Mouse (Mus musculus) bone marrow macrophage, adult 2 months (primary cell): ENCODE measurements around the gene Ksr1. TPM values are rescaled to one million over a fixed set of nuclear protein-coding genes. Genes with fewer than 3 reads are reported as not detected.

Source experiments
- H3K27ac ChIP-seq: 2 replicates; pipeline ENCODE4 v1.5.1; 2012; ENCODE audit warnings: low read depth, low read length; ENCODE audit not compliant: insufficient read depth
- H3K4me1 ChIP-seq: 2 replicates; pipeline ENCODE4 v1.6.1; 2012; ENCODE audit warnings: low read length; ENCODE audit not compliant: control insufficient read depth, insufficient read depth
- H3K4me3 ChIP-seq: 2 replicates; pipeline ENCODE4 v1.5.1; 2012; ENCODE audit warnings: mild to moderate bottlenecking, low read length, moderate library complexity; ENCODE audit not compliant: insufficient read depth
- CTCF ChIP-seq: IDR thresholded peaks from 2 replicates; pipeline ENCODE4 v1.5.1; 2012; ENCODE audit warnings: low read depth, mild to moderate bottlenecking, low read length, moderate library complexity
- POLR2A ChIP-seq: IDR thresholded peaks from 2 replicates; pipeline ENCODE4 v1.6.1; 2012; ENCODE audit warnings: mild to moderate bottlenecking, low read depth, low read length, borderline replicate concordance
- polyA plus RNA-seq: library from polyadenylated mRNA; stranded (reverse); fragments of >200 nt; gene quantifications from 2 replicates; pipeline ENCODE4 v1.2.4, GENCODE M21; 2012; ENCODE audit not compliant: missing spikeins, insufficient read depth, insufficient read length

Ksr1 gene
- polyA plus RNA-seq, 1 experiment = 6.0 TPM

DNA sequence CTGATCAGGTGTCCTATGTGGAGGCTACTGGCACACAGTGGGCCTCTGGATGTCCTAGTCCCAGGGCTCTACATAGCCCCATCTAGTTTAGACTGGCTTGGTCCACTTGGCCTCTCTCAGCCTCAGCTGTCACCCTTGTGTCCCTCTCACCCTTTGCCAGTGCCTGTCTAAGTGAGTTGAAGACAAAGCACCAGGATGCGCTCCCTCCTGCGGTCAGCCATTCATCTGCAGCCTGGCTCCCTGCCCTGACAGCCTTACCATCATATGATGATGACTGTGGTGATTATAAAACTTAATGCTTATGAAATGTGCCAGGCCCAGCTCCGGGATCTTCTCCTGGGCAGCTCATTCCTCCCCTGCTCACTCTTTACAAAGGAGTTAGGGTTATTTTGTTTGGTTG is 30.5 kb upstream of the Ksr1 start:
- H3K27ac ChIP-seq = no peak overlapping the region
- no peaks in the 10 kb centered on the region for H3K4me1 ChIP-seq
- TF ChIP-seq CTCF (no peak), POLR2A (no peak)
- no peak overlapping the region for H3K4me3 ChIP-seq

DNA sequence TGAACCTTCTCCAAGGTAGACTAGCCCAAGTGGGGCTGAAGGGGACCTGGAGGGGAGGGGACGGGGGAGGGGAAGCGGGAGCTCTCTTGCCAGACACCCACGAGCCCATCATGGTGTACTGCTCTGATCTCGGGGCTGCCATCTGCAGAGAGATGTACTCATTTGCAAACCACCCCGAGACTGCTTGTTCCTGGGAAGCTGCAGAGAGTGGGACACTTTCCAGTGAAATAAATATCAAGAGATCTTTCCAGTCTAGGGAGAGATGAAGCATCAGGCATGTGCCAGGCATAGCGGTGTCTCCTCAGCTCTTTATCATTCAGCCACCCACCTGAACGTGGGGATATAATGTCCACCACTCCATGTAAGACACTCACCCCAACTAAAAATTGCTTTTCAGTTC is 25.8 kb upstream of the Ksr1 start:
- H3K27ac ChIP-seq = no peak overlapping the region
- no peaks in the 10 kb centered on the region for H3K4me1 ChIP-seq
- TF ChIP-seq CTCF (no peak), POLR2A (no peak)
- no peak overlapping the region for H3K4me3 ChIP-seq

DNA sequence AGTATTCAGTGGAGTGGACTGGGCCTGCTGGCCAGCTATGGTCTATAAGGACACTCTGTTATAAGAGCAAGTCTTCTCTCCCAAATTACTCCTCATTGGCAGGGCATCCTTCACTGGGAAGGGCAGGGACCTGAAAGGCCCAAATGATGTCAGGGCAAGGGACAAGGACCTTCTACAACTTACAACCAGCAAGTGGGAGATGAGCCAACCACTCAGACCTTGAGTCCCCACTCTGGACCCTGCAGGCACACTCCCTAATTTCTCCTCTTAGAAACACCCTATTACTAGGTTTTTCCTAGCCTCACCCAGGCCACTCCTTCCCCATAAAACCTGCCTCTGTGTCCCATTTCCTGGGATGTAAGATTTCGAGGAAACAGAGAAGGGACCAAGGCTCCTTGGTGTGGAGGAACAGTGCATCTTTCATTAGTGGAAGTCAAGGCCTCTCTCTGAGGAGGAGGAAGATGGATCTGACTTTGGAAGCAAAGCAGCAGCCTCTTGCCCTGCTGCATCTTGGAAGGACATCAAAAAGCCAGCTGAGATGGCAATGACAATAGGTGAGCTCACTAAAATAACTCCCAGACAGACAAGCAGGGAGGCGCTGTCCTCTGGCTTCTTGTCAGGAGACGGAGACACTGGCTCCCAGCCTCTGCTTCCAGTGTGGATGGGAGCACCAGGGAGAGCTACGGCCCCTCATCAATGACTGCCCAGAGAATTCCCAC is 20.5 kb upstream of the Ksr1 start:
- Histone ChIP-seq H3K4me1 (peaks cover under 1% of the 10 kb centered on the region), H3K27ac (no peak overlapping the region), H3K4me3 (no peak overlapping the region)
- TF ChIP-seq CTCF (no peak), POLR2A (no peak)

DNA sequence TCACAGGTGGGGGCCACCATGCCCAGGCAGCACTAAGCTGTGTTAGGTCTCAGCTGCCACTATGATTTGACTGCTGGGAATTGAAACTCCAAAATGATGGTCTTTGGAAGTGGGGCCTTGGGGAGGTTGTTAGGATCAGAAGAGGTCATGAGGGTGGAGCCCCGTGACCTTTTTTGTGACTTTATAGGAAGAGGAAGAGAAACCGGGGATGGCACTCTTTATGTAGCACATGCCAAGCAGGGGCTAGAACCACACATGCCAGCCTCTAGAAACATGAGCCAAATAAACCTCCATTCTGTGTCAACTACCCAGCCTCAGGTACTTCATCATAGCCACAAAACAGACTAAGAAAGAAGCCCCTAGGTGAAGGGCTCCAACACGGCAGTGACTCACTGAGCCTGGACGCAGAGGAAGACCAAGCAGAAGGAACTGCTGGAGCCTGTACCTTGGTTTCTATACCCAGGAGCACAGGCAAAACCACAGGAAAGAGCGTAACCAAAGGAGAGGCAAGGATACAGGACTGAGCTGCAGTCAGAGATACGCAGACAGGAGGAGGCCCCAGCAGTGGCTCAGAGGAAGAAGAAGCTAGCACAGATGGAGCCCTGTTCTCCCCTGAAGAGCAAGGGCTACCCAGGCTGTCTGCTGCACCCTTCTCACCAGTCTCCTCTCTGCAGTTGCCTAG is 15.0 kb upstream of the Ksr1 start:
- Histone ChIP-seq H3K4me3 (no peak overlapping the region), H3K4me1 (peaks cover 9% of the 10 kb centered on the region), H3K27ac (no peak overlapping the region)
- TF ChIP-seq POLR2A (no peak), CTCF (no peak)

DNA sequence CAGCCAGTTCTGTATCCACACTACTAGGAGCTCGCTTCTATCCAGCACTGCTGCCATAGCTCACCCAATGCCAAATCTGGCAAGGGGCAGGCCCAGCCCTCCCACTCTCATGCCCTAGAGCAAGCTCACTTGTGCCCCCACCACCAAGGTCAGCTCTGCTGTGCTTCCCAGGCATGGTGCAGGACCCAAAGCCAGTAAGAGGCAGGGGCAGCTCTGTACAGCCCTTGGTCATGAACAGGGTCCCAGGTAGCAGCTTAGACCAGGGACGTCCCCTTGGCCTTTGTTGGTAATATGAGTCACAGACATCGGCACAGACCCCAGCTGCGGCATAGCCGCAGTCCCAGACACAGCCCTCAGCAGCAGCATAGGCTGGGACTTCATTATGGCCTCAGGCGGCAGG is 13.9 kb upstream of the Ksr1 start:
- Histone ChIP-seq H3K4me3 (no peak overlapping the region), H3K4me1 (peaks cover 9% of the 10 kb centered on the region), H3K27ac (no peak overlapping the region)
- no peak for TF ChIP-seq CTCF
- no peak for TF ChIP-seq POLR2A

DNA sequence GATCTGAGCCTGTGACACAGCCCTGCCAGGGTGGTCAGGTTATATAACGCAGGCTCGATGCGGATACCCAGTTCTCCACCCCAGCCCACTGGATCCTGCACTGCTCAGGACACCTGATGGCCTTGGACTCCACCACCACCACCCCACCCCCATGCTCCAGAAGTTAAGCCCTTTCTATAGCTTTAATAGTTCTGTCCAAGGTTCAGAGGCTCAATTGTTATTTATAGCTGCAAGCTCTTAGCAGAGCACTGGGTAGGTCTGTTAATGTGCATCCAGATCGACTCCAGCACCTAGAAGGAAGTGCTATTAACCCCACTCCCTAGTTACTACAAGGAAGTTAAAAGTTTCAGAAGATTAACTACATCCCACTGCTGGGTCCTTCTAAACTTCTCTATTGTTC is 11.5 kb upstream of the Ksr1 start:
- Histone ChIP-seq H3K27ac (no peak overlapping the region), H3K4me3 (no peak overlapping the region), H3K4me1 (peaks cover 9% of the 10 kb centered on the region)
- no peak for TF ChIP-seq POLR2A
- TF ChIP-seq CTCF = no peak

DNA sequence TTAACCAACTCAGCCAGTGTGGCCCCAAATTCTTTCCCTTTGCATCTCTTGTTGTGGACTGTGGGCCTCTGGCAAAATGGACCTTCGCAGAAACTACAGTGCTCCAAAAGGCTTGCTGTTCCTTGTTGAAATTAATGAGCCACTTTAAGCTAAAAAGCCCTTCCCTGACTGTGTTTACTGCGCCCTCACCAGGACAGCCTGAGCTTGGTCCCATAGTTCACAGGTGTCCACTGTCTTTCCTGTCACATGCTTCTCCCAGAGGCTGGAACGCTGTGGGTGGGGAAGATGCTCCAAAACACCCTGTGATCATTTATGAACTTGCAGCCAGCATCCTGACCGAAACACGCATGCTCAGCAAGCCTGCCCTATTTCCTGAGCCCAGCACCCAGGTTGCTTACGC is 9.1 kb upstream of the Ksr1 start:
- TF ChIP-seq POLR2A = no peak
- H3K4me3 ChIP-seq = no peak overlapping the region
- no peak overlapping the region for H3K27ac ChIP-seq
- H3K4me1 ChIP-seq = no peaks in the 10 kb centered on the region

DNA sequence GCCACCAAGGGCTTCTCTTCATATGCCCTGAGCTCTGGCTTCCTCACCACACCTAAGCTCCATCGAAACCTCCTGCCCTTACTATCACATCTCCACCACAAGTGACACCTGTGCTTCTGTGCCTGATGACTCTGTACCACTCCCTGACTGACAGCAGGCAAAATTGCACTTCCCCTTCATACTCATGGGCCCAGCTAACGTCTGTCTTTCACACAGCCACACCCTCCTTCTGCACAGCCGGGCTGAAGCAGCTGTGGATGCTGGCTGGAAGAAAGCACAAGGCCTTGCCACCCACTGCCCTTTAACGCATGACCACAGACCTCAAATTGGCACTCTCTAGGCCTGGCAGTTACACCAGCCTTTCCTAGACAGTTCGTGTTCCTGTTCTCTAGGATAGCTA is 6.5 kb upstream of the Ksr1 start:
- H3K4me1 ChIP-seq = no peaks in the 10 kb centered on the region
- H3K4me3 ChIP-seq = no peak overlapping the region
- no peak for TF ChIP-seq POLR2A
- no peak for TF ChIP-seq CTCF
- no peak overlapping the region for H3K27ac ChIP-seq

DNA sequence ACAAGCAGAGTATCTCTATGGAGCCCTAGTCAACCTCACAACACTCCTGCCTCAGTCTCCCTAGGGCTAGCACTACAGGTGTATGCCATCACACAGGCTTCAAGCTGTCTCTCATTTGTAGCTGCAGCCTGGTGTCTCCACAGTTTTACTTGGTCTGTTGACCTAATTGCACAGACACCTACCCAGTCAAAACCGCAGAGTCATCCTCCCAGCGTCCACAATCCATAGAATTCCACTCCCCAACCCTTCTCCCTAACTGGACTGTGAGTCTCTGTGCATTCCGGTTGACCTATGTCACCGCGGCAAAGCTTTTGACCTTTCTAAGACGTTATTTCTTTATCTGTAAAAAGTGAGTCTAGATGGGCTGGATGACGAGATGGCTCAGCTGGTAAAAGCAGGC is 5.7 kb upstream of the Ksr1 start:
- no peak overlapping the region for H3K4me3 ChIP-seq
- no peak overlapping the region for H3K27ac ChIP-seq
- no peaks in the 10 kb centered on the region for H3K4me1 ChIP-seq
- TF ChIP-seq CTCF (no peak), POLR2A (no peak)

DNA sequence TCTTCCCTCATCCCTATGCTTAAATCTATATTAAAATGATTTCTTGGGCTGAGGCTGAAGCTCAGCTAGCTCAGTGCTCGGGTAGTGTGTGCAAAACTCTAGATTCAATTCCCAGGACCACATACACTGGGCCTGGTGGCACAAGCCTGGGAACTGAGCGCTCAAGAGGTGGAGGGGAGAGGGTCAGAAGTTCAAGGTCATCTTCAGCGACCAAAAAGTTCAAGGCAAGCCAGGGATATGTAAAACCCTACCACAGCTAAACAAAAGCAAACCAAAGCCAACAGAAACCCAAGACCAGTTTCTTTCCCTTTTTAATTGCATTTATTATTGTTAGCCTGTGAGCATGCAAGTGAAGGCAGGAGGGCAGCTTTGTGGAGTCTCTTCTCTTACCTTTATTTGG is 4.1 kb upstream of the Ksr1 start:
- H3K4me3 ChIP-seq = no peak overlapping the region
- no peak for TF ChIP-seq CTCF
- no peak for TF ChIP-seq POLR2A
- H3K27ac ChIP-seq = no peak overlapping the region
- no peaks in the 10 kb centered on the region; the same call in 1 of the 2 replicates for H3K4me1 ChIP-seq

DNA sequence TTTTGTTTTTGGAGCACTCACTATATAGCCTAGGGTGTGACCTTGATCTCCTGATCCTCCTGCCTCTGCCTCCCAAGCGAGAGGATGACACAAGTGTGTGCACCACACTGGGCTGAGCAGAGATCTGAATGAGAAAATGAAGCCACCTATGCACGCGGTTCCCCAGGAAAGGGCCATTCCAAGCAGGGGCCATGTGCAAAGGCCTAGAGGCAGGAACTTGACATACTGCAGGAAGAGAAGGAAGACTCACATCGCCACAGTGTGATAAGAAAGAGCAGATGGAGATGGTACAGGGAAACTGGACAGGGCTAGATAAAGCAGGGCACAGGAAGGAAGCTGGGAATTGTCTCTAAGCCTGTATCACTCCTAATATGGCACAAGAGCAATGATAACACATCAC is 3.1 kb upstream of the Ksr1 start:
- Histone ChIP-seq H3K27ac (no peak overlapping the region), H3K4me3 (no peak overlapping the region), H3K4me1 (peaks cover 3% of the 10 kb centered on the region; the same call in 1 of the 2 replicates)
- TF ChIP-seq POLR2A (no peak), CTCF (no peak)
